13 mouse cellular contexts compared by ENCODE assay signal in genomic region chr12:8864830-8865229, GRCm38 (mm10). TPM values are rescaled to one million over a fixed set of nuclear protein-coding genes. Genes with fewer than 3 reads are reported as not detected.
DNase-seq lines count a peak whose midpoint lies in the region; ATAC-seq and TF ChIP-seq lines count a peak whose summit lies in the region.
"Had no signal": no experiment of that assay in that cellular context is flagged by ENCODE, and none has a peak within 500 bp of the region (broad histone marks: within the 10 kb centered on the region; RNA-seq: fewer than 3 reads in every experiment).

No protein-coding gene starts in this region.

- H3ac ChIP-seq in myocyte (ENCODE audit: control insufficient read depth, insufficient read length) = no peak overlapping the region

- peak; percentile 29; the same call in 1 of the 2 replicates for ATAC-seq in liver, postnatal 0 days
- ATAC-seq in Patski = peak; percentile 39
- ATAC-seq in intestine, embryonic 14.5 days (replicated peaks; ENCODE audit: low FRiP score, low TSS enrichment, low read depth) = no peak
- ATAC-seq in forebrain, postnatal 0 days = no peak

- 26% methylated on average over 3 of the region's 3 CpGs for WGBS in liver, postnatal 0 days (ENCODE audit: insufficient replicate concordance)
- WGBS in intestine, embryonic 14.5 days = 29% methylated on average over 3 of the region's 3 CpGs
- 78% methylated on average over 3 of the region's 3 CpGs for WGBS in forebrain, postnatal 0 days
- whole genome bisulfite sequencing in cerebellum, adult 2 months = 81% methylated on average over 3 of the region's 3 CpGs

- H3K9me3 ChIP-seq in liver, postnatal 0 days (ENCODE audit: low read length) = no peaks in the 10 kb centered on the region
- H3K9me3 ChIP-seq in intestine, embryonic 14.5 days (ENCODE audit: control insufficient read depth, low read length) = no peaks in the 10 kb centered on the region
- H3K9me3 ChIP-seq in forebrain, postnatal 0 days (ENCODE audit: low read length) = no peaks in the 10 kb centered on the region
- H3K9me3 ChIP-seq: hindbrain, embryonic 15.5 days; neural tube, embryonic 13.5 days had no signal

- no peak overlapping the region for H3K4me3 ChIP-seq in liver, postnatal 0 days (ENCODE audit: low read depth, low read length)
- no peak overlapping the region for H3K4me3 ChIP-seq in intestine, embryonic 14.5 days (ENCODE audit: low read depth, low read length)
- no peak overlapping the region for H3K4me3 ChIP-seq in myocyte
- no peak overlapping the region for H3K4me3 ChIP-seq in forebrain, postnatal 0 days (ENCODE audit: low read depth, low read length)
- H3K4me3 ChIP-seq in cerebellum, adult 2 months (replicated peaks; ENCODE audit: insufficient read depth, low read depth, low read length) = no peak overlapping the region
- H3K4me3 ChIP-seq: hindbrain, embryonic 15.5 days; neural tube, embryonic 13.5 days had no signal

- no peak for DNase-seq in liver, postnatal 0 days
- no peak for DNase-seq in liver
- DNase-seq in Patski (ENCODE audit: low read depth, low spot score) = no peak
- peak; percentile 60 for DNase-seq in intestine, embryonic 14.5 days (ENCODE audit: low spot score)
- DNase-seq in forebrain, postnatal 0 days = no peak
- no peak for DNase-seq in kidney, postnatal 25 days
- DNase-seq in cerebellum, adult 2 months = no peak
- DNase-seq: lung, embryonic 14.5 days; midbrain, embryonic 14.5 days had no signal

- H3K27ac ChIP-seq in liver, postnatal 0 days (ENCODE audit: low read depth) = no peak overlapping the region
- H3K27ac ChIP-seq in intestine, embryonic 14.5 days (ENCODE audit: low read depth) = peak overlapping the region; percentile 11; the same call in 1 of the 2 replicates
- no peak overlapping the region for H3K27ac ChIP-seq in forebrain, postnatal 0 days (ENCODE audit: low read depth, low read length)
- H3K27ac ChIP-seq in cerebellum, adult 2 months (ENCODE audit: insufficient read depth, low read length) = no peak overlapping the region
- H3K27ac ChIP-seq: hindbrain, embryonic 15.5 days; kidney, postnatal 0 days; neural tube, embryonic 13.5 days had no signal

- no peaks in the 10 kb centered on the region for H3K27me3 ChIP-seq in liver, postnatal 0 days (ENCODE audit: insufficient read depth, low read length)
- H3K27me3 ChIP-seq in Patski = no peaks in the 10 kb centered on the region
- no peaks in the 10 kb centered on the region for H3K27me3 ChIP-seq in intestine, embryonic 14.5 days (replicated peaks; ENCODE audit: control insufficient read depth, insufficient read depth, low read length)
- no peaks in the 10 kb centered on the region for H3K27me3 ChIP-seq in myocyte (ENCODE audit: control insufficient read depth, insufficient read depth, insufficient read length)
- H3K27me3 ChIP-seq in forebrain, postnatal 0 days (ENCODE audit: insufficient read depth, low read length) = no peaks in the 10 kb centered on the region
- no peaks in the 10 kb centered on the region for H3K27me3 ChIP-seq in cerebellum, adult 2 months (ENCODE audit: control insufficient read depth, insufficient read depth, low read length)
- H3K27me3 ChIP-seq: hindbrain, embryonic 15.5 days; neural tube, embryonic 13.5 days had no signal

- 0 out of 2 replicates have a peak, but pooled peaks cover 2% of the 10 kb centered on the region for H3K4me1 ChIP-seq in liver, postnatal 0 days (ENCODE audit: insufficient read depth)
- peaks cover 20% of the 10 kb centered on the region for H3K4me1 ChIP-seq in intestine, embryonic 14.5 days (replicated peaks; ENCODE audit: control insufficient read depth, insufficient read depth, low read length)
- no peaks in the 10 kb centered on the region for H3K4me1 ChIP-seq in forebrain, postnatal 0 days (ENCODE audit: insufficient read depth)
- no peaks in the 10 kb centered on the region for H3K4me1 ChIP-seq in cerebellum, adult 2 months (ENCODE audit: control insufficient read depth, insufficient read depth, low read length)
- H3K4me1 ChIP-seq: hindbrain, embryonic 15.5 days; neural tube, embryonic 13.5 days had no signal

- no peak for TF ChIP-seq EP300 in liver, postnatal 0 days (IDR thresholded peaks at IDR 0.05; ENCODE audit: low read depth)

- H3K36me3 ChIP-seq in liver, postnatal 0 days (replicated peaks; ENCODE audit: insufficient read depth, low read length) = no peaks in the 10 kb centered on the region
- no peaks in the 10 kb centered on the region for H3K36me3 ChIP-seq in intestine, embryonic 14.5 days (ENCODE audit: control insufficient read depth, insufficient read depth, low read length)
- no peaks in the 10 kb centered on the region for H3K36me3 ChIP-seq in myocyte (ENCODE audit: control insufficient read depth, insufficient read depth)
- H3K36me3 ChIP-seq in forebrain, postnatal 0 days (ENCODE audit: insufficient read depth) = no peaks in the 10 kb centered on the region
- H3K36me3 ChIP-seq: hindbrain, embryonic 15.5 days; neural tube, embryonic 13.5 days had no signal

- no peak overlapping the region for H3K9ac ChIP-seq in liver, postnatal 0 days (replicated peaks)
- no peak overlapping the region for H3K9ac ChIP-seq in intestine, embryonic 14.5 days (ENCODE audit: low read length)
- no peak overlapping the region for H3K9ac ChIP-seq in forebrain, postnatal 0 days
- H3K9ac ChIP-seq: hindbrain, embryonic 15.5 days; lung, embryonic 14.5 days; neural tube, embryonic 13.5 days had no signal

- no peak overlapping the region for H3K4me2 ChIP-seq in liver, postnatal 0 days (ENCODE audit: low read depth, low read length)
- H3K4me2 ChIP-seq in intestine, embryonic 14.5 days (ENCODE audit: low read length) = no peak overlapping the region
- peak overlapping the region; percentile 56 for H3K4me2 ChIP-seq in myocyte (ENCODE audit: low read depth)
- no peak overlapping the region for H3K4me2 ChIP-seq in forebrain, postnatal 0 days (ENCODE audit: low read depth)
- H3K4me2 ChIP-seq: hindbrain, embryonic 15.5 days; lung, embryonic 14.5 days; neural tube, embryonic 13.5 days had no signal

- no peak for TF ChIP-seq POLR2A in myocyte (IDR thresholded peaks at IDR 0.05; ENCODE audit: insufficient read length, low read depth)
- TF ChIP-seq POLR2A in cerebellum, adult 2 months (IDR thresholded peaks at IDR 0.05; ENCODE audit: borderline replicate concordance, insufficient read depth, low read length) = no peak

- CTCF ChIA-PET in Patski (lab: Charles Lee) = interaction anchor here (1.2 kb wide), 2 partner anchors 10 to 37 kb away, joined by 3 read pairs; no protein-coding TSS in a partner anchor

- no peaks in the 10 kb centered on the region for H3K79me2 ChIP-seq in myocyte (ENCODE audit: control insufficient read depth, insufficient read depth)

- in situ Hi-C loops in Patski (cut with MboI; ENCODE audit: low pct_unique_long_range_greater_than_20kb) = no loop called here

- POLR2A ChIA-PET in Patski (lab: Charles Lee) = no interaction called here

- TF ChIP-seq CTCF in liver, postnatal 0 days (IDR thresholded peaks at IDR 0.05; ENCODE audit: low read depth) = no peak
- TF ChIP-seq CTCF in Patski (IDR thresholded peaks at IDR 0.05) = no peak
- TF ChIP-seq CTCF in forebrain, postnatal 0 days (IDR thresholded peaks at IDR 0.05; ENCODE audit: low read depth) = no peak
- no peak for TF ChIP-seq CTCF in cerebellum, adult 2 months (IDR thresholded peaks at IDR 0.05; ENCODE audit: borderline replicate concordance, insufficient read depth, low read depth, low read length)

TF ChIP-seq in myocyte, 11 proteins besides CTCF, POLR2A, EP300 and RAD21:
- TF ChIP-seq TCF3 (IDR thresholded peaks at IDR 0.05; ENCODE audit: insufficient read length, low read depth) (no peak), SRF (IDR thresholded peaks at IDR 0.05; ENCODE audit: control insufficient read depth, insufficient read length, low read depth) (no peak), CEBPB (IDR thresholded peaks at IDR 0.05; ENCODE audit: insufficient read depth, poor library complexity, severe bottlenecking) (0 out of 2 replicates have a peak, but pooled peaks have one; percentile 46)

RNA-seq across cellular contexts. Expression of gene Laptm4a, which starts 56.6 kb away (rescaled TPM):
- polyA plus RNA-seq in liver, postnatal 0 days (2015; fragmentation: Nextera tagmentation; extraction: Ambion mirVana) = 125 and 128 TPM in 2 replicates
- polyA plus RNA-seq in Patski (2021) (550 TPM), myocyte (2012; fragmentation: generic; extraction: Trizol) (491 TPM)
- 185 and 204 TPM in 2 replicates for polyA plus RNA-seq in intestine, embryonic 14.5 days (2014; fragmentation: Nextera tagmentation; extraction: Ambion mirVana)
- total RNA-seq in forebrain, postnatal 0 days (2014; rRNA removed) = 168 and 184 TPM in 2 replicates
- 270 and 278 TPM in 2 replicates for polyA plus RNA-seq in forebrain, postnatal 0 days (2015; fragmentation: Nextera tagmentation; extraction: Ambion mirVana)
- polyA plus RNA-seq in cerebellum, adult 2 months (2012; rRNA removed) = 258 and 268 TPM in 2 replicates

Comparison
In these comparisons a context has a peak if more than half of its experiments do, and no peak if none do; other contexts are left out.
1. ATAC-seq: peak in liver, postnatal 0 days (single experiment) and Patski (single experiment); none in intestine, embryonic 14.5 days (single experiment) and forebrain, postnatal 0 days (single experiment).